Mouse (Mus musculus) heart, adult 2 months (tissue): ENCODE measurements around the gene S100a3. TPM values are rescaled to one million over a fixed set of nuclear protein-coding genes. Genes with fewer than 3 reads are reported as not detected.

Experiments
- DNase-seq, 2 experiments: peaks; one replicate each; pipeline ENCODE4 v3.0.0; 2021
- H3K27ac ChIP-seq: fragments of 200-600 bp; 2 replicates; pipeline ENCODE4 v1.8.1; 2022
- H3K27me3 ChIP-seq: fragments of 200-500 bp; 2 replicates; pipeline ENCODE4 v1.6.1; 2012; ENCODE audit warnings: mild to moderate bottlenecking, low read length, inconsistent platforms, mixed read lengths; ENCODE audit not compliant: control insufficient read depth, insufficient read depth
- H3K36me3 ChIP-seq: fragments of 200-500 bp; 2 replicates; pipeline ENCODE4 v1.6.1; 2012; ENCODE audit warnings: low read length, inconsistent platforms; ENCODE audit not compliant: control insufficient read depth, insufficient read depth
- H3K4me1 ChIP-seq: fragments of 200-500 bp; 2 replicates; pipeline ENCODE4 v1.6.1; 2011; ENCODE audit warnings: low read length; ENCODE audit not compliant: control insufficient read depth, insufficient read depth
- H3K4me3 ChIP-seq: fragments of 200-600 bp; 2 replicates; pipeline ENCODE4 v1.8.1; 2022
- H3K79me2 ChIP-seq: fragments of 200-500 bp; replicated peaks from 2 replicates; pipeline ENCODE4 v1.6.1; 2012; ENCODE audit warnings: mild to moderate bottlenecking, inconsistent platforms, low read length, moderate library complexity, mixed read lengths; ENCODE audit not compliant: control insufficient read depth, insufficient read depth
- H3K9ac ChIP-seq: fragments of 200-500 bp; 2 replicates; pipeline ENCODE4 v1.6.1; 2012; ENCODE audit warnings: low read depth, mild to moderate bottlenecking, control low read depth, inconsistent platforms, low read length, mixed read lengths
- CTCF ChIP-seq: fragments of 200-600 bp; IDR thresholded peaks from 2 replicates; pipeline ENCODE4 v1.8.1; 2022; ENCODE audit warnings: antibody characterized with exemption, mild to moderate bottlenecking, moderate library complexity
- EP300 ChIP-seq: fragments of 200-500 bp; IDR thresholded peaks from 2 replicates; pipeline ENCODE4 v1.6.1; 2011; ENCODE audit warnings: low read depth, low read length, control low read depth; ENCODE audit not compliant: insufficient read depth
- POLR2A ChIP-seq: fragments of 200-500 bp; IDR thresholded peaks from 2 replicates; pipeline ENCODE4 v1.6.1; 2011; ENCODE audit warnings: mild to moderate bottlenecking, low read depth, low read length, control low read depth; ENCODE audit not compliant: insufficient read depth
- WGBS: fragments of 180-500 bp; shearing (Covaris S2); methylation state at CpG from one replicate; pipeline ENCODE4 v1.1.7; 2018; 5-methylcytosine and 5-hydroxymethylcytosine counted together
- intact Hi-C: fragments of 180-260 bp; cut with DNase I; formaldehyde crosslinking; loops from one replicate; pipeline ENCODE4 v1.15.1; 2025
- polyA plus RNA-seq: library from polyadenylated mRNA; depleted of rRNA; stranded (reverse); fragments of >200 nt; gene quantifications from 2 replicates; pipeline ENCODE4 v1.2.3, GENCODE M21; 2012
- total RNA-seq, 2 experiments: library from RNA; stranded (reverse); gene quantifications; 2 replicates each; pipeline ENCODE4 v1.2.3; 2021

S100a3 gene
- total and polyA plus RNA-seq, 3 experiments: 0.37 TPM; not detected in 2

GRCm38 (mm10) chr3:90606185-90606584, 45.8 kb downstream of the S100a3 start:
- Histone ChIP-seq H3K27ac (no peak overlapping the region; the same call in 1 of the 2 replicates), H3K79me2 (no peaks in the 10 kb centered on the region), H3K9ac (no peak overlapping the region), H3K4me3 (no peak overlapping the region), H3K36me3 (no peaks in the 10 kb centered on the region), H3K4me1 (peaks cover 11% of the 10 kb centered on the region), H3K27me3 (no peaks in the 10 kb centered on the region)
- TF ChIP-seq EP300 (no peak), CTCF (no peak), POLR2A (no peak)
- intact Hi-C loops: no loop called here
- peak in 1 of 2 experiments; percentile 56 for DNase-seq
- 91% methylated on average over 6 of the region's 6 CpGs for WGBS

- 85% methylated on average over 3 of the region's 3 CpGs for WGBS
- no peak overlapping the region for H3K4me3 ChIP-seq
- no peaks in the 10 kb centered on the region for H3K36me3 ChIP-seq
Measured at GRCm38 (mm10) chr3:90607361-90607760, 47.0 kb downstream of the S100a3 start.

GRCm38 (mm10) chr3:90608223-90608622, 47.8 kb downstream of the S100a3 start, which contains the start of gene S100a5:
Gene S100a5 (plus strand): TSS chr3:90608523.
- WGBS: 62% methylated on average over 3 of the region's 3 CpGs
- H3K79me2 ChIP-seq: no peaks in the 10 kb centered on the region
- H3K4me3 ChIP-seq: no peak within 1 kb of the TSS
- no peak for TF ChIP-seq EP300
- TF ChIP-seq POLR2A: no peak
- TF ChIP-seq CTCF: no peak
- no peaks in the 10 kb centered on the region for H3K36me3 ChIP-seq
- H3K27ac ChIP-seq: no peak within 1 kb of the TSS
- H3K4me1 ChIP-seq: peaks cover 13% of the 10 kb centered on the region
- no peaks in the 10 kb centered on the region for H3K27me3 ChIP-seq
- intact Hi-C loops: no loop called here
- H3K9ac ChIP-seq: no peak within 1 kb of the TSS
- no peak for DNase-seq

More at GRCm38 (mm10) chr3:90607361-90607760, 47.0 kb downstream of the S100a3 start:
- DNase-seq: no peak
- TF ChIP-seq CTCF (0 out of 2 replicates have a peak, but pooled peaks have one; percentile 2), EP300 (no peak)
- Histone ChIP-seq H3K9ac (no peak overlapping the region), H3K27ac (no peak overlapping the region), H3K79me2 (no peaks in the 10 kb centered on the region), H3K27me3 (no peaks in the 10 kb centered on the region), H3K4me1 (peaks cover 11% of the 10 kb centered on the region)
- intact Hi-C loops: no loop called here

GRCm38 (mm10) chr3:90609102-90609501, 48.7 kb downstream of the S100a3 start:
- Histone ChIP-seq H3K79me2 (no peaks in the 10 kb centered on the region), H3K4me3 (no peak overlapping the region), H3K9ac (no peak overlapping the region), H3K27me3 (no peaks in the 10 kb centered on the region), H3K36me3 (no peaks in the 10 kb centered on the region), H3K4me1 (peaks cover 9% of the 10 kb centered on the region), H3K27ac (no peak overlapping the region)
- intact Hi-C loops: no loop called here
- no peak for DNase-seq
- TF ChIP-seq EP300: no peak
- TF ChIP-seq POLR2A: no peak
- TF ChIP-seq CTCF: no peak

GRCm38 (mm10) chr3:90611494-90611893, 51.1 kb downstream of the S100a3 start:
- Histone ChIP-seq H3K36me3 (no peaks in the 10 kb centered on the region), H3K9ac (no peak overlapping the region), H3K4me3 (no peak overlapping the region), H3K4me1 (peaks cover 3% of the 10 kb centered on the region; the same call in 1 of the 2 replicates), H3K27ac (no peak overlapping the region), H3K79me2 (no peaks in the 10 kb centered on the region), H3K27me3 (no peaks in the 10 kb centered on the region)
- no peak for DNase-seq
- TF ChIP-seq POLR2A (no peak), CTCF (no peak), EP300 (no peak)
- intact Hi-C loops: loop anchor here (10.0 kb wide), 1 partner anchor 197 kb away; no protein-coding TSS in a partner anchor
- 93% methylated on average over 3 of the region's 3 CpGs for WGBS

- intact Hi-C loops: loop anchor here (10.0 kb wide), 1 partner anchor 197 kb away; no protein-coding TSS in a partner anchor
- no peak for DNase-seq
- H3K36me3 ChIP-seq: no peaks in the 10 kb centered on the region
- H3K79me2 ChIP-seq: no peaks in the 10 kb centered on the region
- H3K4me1 ChIP-seq: peaks cover 3% of the 10 kb centered on the region; the same call in 1 of the 2 replicates
- 0 out of 2 replicates have a peak, but pooled peaks have one; percentile 20 for TF ChIP-seq POLR2A
- TF ChIP-seq CTCF: no peak
- TF ChIP-seq EP300: no peak
- H3K27me3 ChIP-seq: no peaks in the 10 kb centered on the region
- no peak overlapping the region for H3K4me3 ChIP-seq
- no peak overlapping the region for H3K9ac ChIP-seq
- peak overlapping the region; percentile 64; the same call in 1 of the 2 replicates for H3K27ac ChIP-seq
- 67% methylated on average over 4 of the region's 4 CpGs for WGBS
Measured at GRCm38 (mm10) chr3:90612061-90612460, 51.7 kb downstream of the S100a3 start.
